26 mouse cellular contexts compared by ENCODE assay signal in the genomic region with DNA sequence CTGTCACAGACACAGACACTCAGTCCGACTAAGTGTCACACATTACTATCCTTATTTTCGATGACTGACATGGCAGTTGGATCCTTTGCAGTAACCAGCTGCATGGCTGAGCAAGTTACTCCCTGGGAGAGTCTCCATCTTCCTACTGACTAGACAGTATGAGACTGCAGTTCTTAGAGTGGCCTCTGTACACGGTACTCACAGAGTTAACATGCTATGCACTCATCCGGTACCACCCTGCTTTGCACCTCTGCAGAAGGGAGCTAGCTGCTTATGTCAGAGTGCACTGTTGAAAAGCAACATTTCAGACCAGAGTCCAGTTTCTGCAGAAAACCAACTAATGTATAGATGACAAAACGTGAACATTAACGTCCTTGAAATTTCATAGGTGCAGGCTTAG. TPM values are rescaled to one million over a fixed set of nuclear protein-coding genes. Genes with fewer than 3 reads are reported as not detected.
DNase-seq lines count a peak whose midpoint lies in the region; ATAC-seq lines count a peak whose summit lies in the region.
"Had no signal": no experiment of that assay in that cellular context is flagged by ENCODE, and none has a peak within 500 bp of the region (broad histone marks: within the 10 kb centered on the region; RNA-seq: fewer than 3 reads in every experiment).

No protein-coding gene starts in this region.

- H3K27me3 ChIP-seq in kidney, embryonic 16.5 days (ENCODE audit: insufficient read depth, low read length), result no peaks in the 10 kb centered on the region
- no peaks in the 10 kb centered on the region for H3K27me3 ChIP-seq in limb, embryonic 11.5 days (ENCODE audit: control insufficient read depth, insufficient read depth, low read length)
- no peaks in the 10 kb centered on the region for H3K27me3 ChIP-seq in stomach, embryonic 16.5 days (ENCODE audit: control insufficient read depth, insufficient read depth, low read length)
- H3K27me3 ChIP-seq in hindbrain, embryonic 11.5 days (ENCODE audit: control insufficient read depth, insufficient read depth, low read length), result no peaks in the 10 kb centered on the region
- H3K27me3 ChIP-seq: forebrain, embryonic 13.5 days; heart, embryonic 15.5 days; megakaryocyte, embryonic 14.5 days; midbrain, embryonic 15.5 days; neural tube, embryonic 15.5 days had no signal

- WGBS in kidney, embryonic 16.5 days, result 30% methylated on average over 6 of the region's 6 CpGs
- WGBS in limb, embryonic 11.5 days, result 86% methylated on average over 6 of the region's 6 CpGs
- 58% methylated on average over 6 of the region's 6 CpGs for WGBS in stomach, embryonic 16.5 days
- 84% methylated on average over 6 of the region's 6 CpGs for WGBS in hindbrain, embryonic 11.5 days

- no peak overlapping the region for H3K4me3 ChIP-seq in kidney, embryonic 16.5 days (ENCODE audit: low read length)
- H3K4me3 ChIP-seq in limb, embryonic 11.5 days (ENCODE audit: low read depth, low read length), result no peak overlapping the region
- no peak overlapping the region for H3K4me3 ChIP-seq in stomach, embryonic 16.5 days (replicated peaks; ENCODE audit: low read length)
- no peak overlapping the region for H3K4me3 ChIP-seq in hindbrain, embryonic 11.5 days (ENCODE audit: low read depth, low read length)
- H3K4me3 ChIP-seq: erythroblast, embryonic 14.5 days; forebrain, embryonic 13.5 days; heart, adult 2 months; heart, embryonic 15.5 days; left cerebral cortex, adult 2 months; megakaryocyte, embryonic 14.5 days; midbrain, embryonic 15.5 days; myocyte; neural tube, embryonic 15.5 days had no signal

- peak overlapping the region; percentile 85 for H3K27ac ChIP-seq in kidney, embryonic 16.5 days (ENCODE audit: low read length)
- peak overlapping the region; percentile 36; the same call in 1 of the 2 replicates for H3K27ac ChIP-seq in limb, embryonic 11.5 days (replicated peaks; ENCODE audit: low read depth, low read length)
- H3K27ac ChIP-seq in stomach, embryonic 16.5 days (ENCODE audit: low read length), result peak overlapping the region; percentile 2; the same call in 1 of the 2 replicates
- H3K27ac ChIP-seq in hindbrain, embryonic 11.5 days (ENCODE audit: low read depth, low read length), result no peak overlapping the region
- H3K27ac ChIP-seq: forebrain, embryonic 13.5 days; heart, adult 2 months; heart, embryonic 15.5 days; left cerebral cortex, adult 2 months; midbrain, embryonic 15.5 days; neural tube, embryonic 15.5 days had no signal

- H3K9ac ChIP-seq in kidney, embryonic 16.5 days (replicated peaks; ENCODE audit: low read length), result no peak overlapping the region
- no peak overlapping the region for H3K9ac ChIP-seq in limb, embryonic 11.5 days (ENCODE audit: low read length)
- H3K9ac ChIP-seq in stomach, embryonic 16.5 days (ENCODE audit: low read length), result no peak overlapping the region; the same call in 1 of the 2 replicates
- no peak overlapping the region for H3K9ac ChIP-seq in hindbrain, embryonic 11.5 days (ENCODE audit: low read depth, low read length)
- H3K9ac ChIP-seq: forebrain, embryonic 13.5 days; heart, embryonic 15.5 days; liver, postnatal 0 days; midbrain, embryonic 15.5 days; neural tube, embryonic 15.5 days had no signal

- ATAC-seq in kidney, embryonic 16.5 days (ENCODE audit: low FRiP score, low TSS enrichment), result peak; percentile 83
- ATAC-seq in inflammation-experienced regulatory T-cells, adult 6 months, result peak; percentile 12
- no peak for ATAC-seq in limb, embryonic 11.5 days (ENCODE audit: insufficient number of reproducible peaks, low FRiP score, low TSS enrichment, low read depth)
- no peak for ATAC-seq in stomach, embryonic 16.5 days (ENCODE audit: insufficient read depth, low FRiP score)
- ATAC-seq in hindbrain, embryonic 11.5 days (ENCODE audit: low FRiP score), result no peak
- ATAC-seq: forebrain, embryonic 13.5 days; liver, postnatal 0 days; midbrain, embryonic 15.5 days had no signal

- peaks cover 5% of the 10 kb centered on the region; the same call in 1 of the 2 replicates for H3K36me3 ChIP-seq in kidney, embryonic 16.5 days (ENCODE audit: insufficient read depth, low read length)
- 0 out of 2 replicates have a peak, but pooled peaks cover 4% of the 10 kb centered on the region for H3K36me3 ChIP-seq in limb, embryonic 11.5 days (ENCODE audit: control insufficient read depth, insufficient read depth, low read length)
- peaks cover 6% of the 10 kb centered on the region; the same call in 1 of the 2 replicates for H3K36me3 ChIP-seq in stomach, embryonic 16.5 days (ENCODE audit: control insufficient read depth, insufficient read depth, low read length)
- no peaks in the 10 kb centered on the region for H3K36me3 ChIP-seq in hindbrain, embryonic 11.5 days (ENCODE audit: control insufficient read depth, insufficient read depth, low read length)
- H3K36me3 ChIP-seq: heart, embryonic 15.5 days; midbrain, embryonic 15.5 days; neural tube, embryonic 15.5 days had no signal

- DNase-seq in kidney, adult 8-10 months, result no peak
- no peak for DNase-seq in limb, embryonic 11.5 days (ENCODE audit: low spot score)
- DNase-seq in right cerebral cortex, adult 2 months (ENCODE audit: low spot score in 2 of 2), result no peak
- no peak for DNase-seq in hindbrain, embryonic 11.5 days (ENCODE audit: low spot score)
- DNase-seq: adrenal gland, postnatal 10 days; cerebellum, adult 11 months; cerebellum, postnatal 36 days; gastrocnemius, postnatal 25 days; heart, adult 2 months; heart, postnatal 4 days; layer of hippocampus, adult 9-11 months; left cerebral cortex, postnatal 4 days; liver, postnatal 0 days; right cerebral cortex, postnatal 14 days; thymus, postnatal 14 days had no signal

- H3K4me1 ChIP-seq in kidney, embryonic 16.5 days (ENCODE audit: insufficient read depth, low read length), result peaks cover 33% of the 10 kb centered on the region
- H3K4me1 ChIP-seq in limb, embryonic 11.5 days (ENCODE audit: control insufficient read depth, insufficient read depth, low read length), result peaks cover 2% of the 10 kb centered on the region; the same call in 1 of the 2 replicates
- H3K4me1 ChIP-seq in stomach, embryonic 16.5 days (ENCODE audit: control insufficient read depth, insufficient read depth, low read length), result peaks cover 16% of the 10 kb centered on the region
- no peaks in the 10 kb centered on the region for H3K4me1 ChIP-seq in hindbrain, embryonic 11.5 days (replicated peaks; ENCODE audit: control insufficient read depth, insufficient read depth, low read length)
- H3K4me1 ChIP-seq: forebrain, embryonic 13.5 days; heart, embryonic 15.5 days; midbrain, embryonic 15.5 days; neural tube, embryonic 15.5 days had no signal

- no peak overlapping the region; the same call in 1 of the 2 replicates for H3K4me2 ChIP-seq in kidney, embryonic 16.5 days (replicated peaks; ENCODE audit: low read depth, low read length)
- H3K4me2 ChIP-seq in limb, embryonic 11.5 days (ENCODE audit: low read depth, severe bottlenecking), result no peak overlapping the region
- no peak overlapping the region for H3K4me2 ChIP-seq in stomach, embryonic 16.5 days (ENCODE audit: low read depth, low read length)
- H3K4me2 ChIP-seq in hindbrain, embryonic 11.5 days (replicated peaks; ENCODE audit: low read depth, low read length), result no peak overlapping the region
- H3K4me2 ChIP-seq: forebrain, embryonic 13.5 days; heart, embryonic 15.5 days; midbrain, embryonic 15.5 days; neural tube, embryonic 15.5 days had no signal

- H3K9me3 ChIP-seq in kidney, embryonic 16.5 days (ENCODE audit: low read length), result no peaks in the 10 kb centered on the region; the same call in 1 of the 2 replicates
- H3K9me3 ChIP-seq in limb, embryonic 11.5 days (ENCODE audit: control insufficient read depth, low read length), result no peaks in the 10 kb centered on the region
- H3K9me3 ChIP-seq in stomach, embryonic 16.5 days (replicated peaks; ENCODE audit: control insufficient read depth, low read length), result no peaks in the 10 kb centered on the region
- no peaks in the 10 kb centered on the region for H3K9me3 ChIP-seq in hindbrain, embryonic 11.5 days (ENCODE audit: control insufficient read depth, low read length)
- H3K9me3 ChIP-seq: forebrain, embryonic 13.5 days; heart, embryonic 15.5 days; megakaryocyte, embryonic 14.5 days; midbrain, embryonic 15.5 days; neural tube, embryonic 15.5 days had no signal

RNA-seq across cellular contexts. Expression of a gene that starts 56.0 kb away (rescaled TPM):
- 9.5 and 11.4 TPM in 2 replicates for polyA plus RNA-seq in kidney, embryonic 16.5 days (2015; fragmentation: Nextera tagmentation; extraction: Ambion mirVana)
- 10 to 100 TPM; 30.4 to 54.7 (median 42.3) TPM for polyA plus RNA-seq in inflammation-experienced regulatory T-cells, adult 6 months (2017; shearing (Covaris generic))
- polyA plus RNA-seq in limb, embryonic 11.5 days (2014; fragmentation: Nextera tagmentation; extraction: Ambion mirVana), result 24.7 and 27.2 TPM in 2 replicates
- polyA plus RNA-seq in stomach, embryonic 16.5 days (2015; fragmentation: Nextera tagmentation; extraction: Ambion mirVana), result 12.7 and 14.5 TPM in 2 replicates
- polyA plus RNA-seq in hindbrain, embryonic 11.5 days (2014; fragmentation: Nextera tagmentation; extraction: Ambion mirVana), result 15.8 and 16.0 TPM in 2 replicates

Comparison
In these comparisons a context has a peak if more than half of its experiments do, and no peak if none do; other contexts are left out.
1. ATAC-seq: peak in kidney, embryonic 16.5 days (single experiment) and inflammation-experienced regulatory T-cells, adult 6 months (single experiment); none in limb, embryonic 11.5 days (single experiment), stomach, embryonic 16.5 days (single experiment) and hindbrain, embryonic 11.5 days (single experiment).